Mouse (Mus musculus): ENCODE measurements around the gene Zfp811. TPM values are rescaled to one million over a fixed set of nuclear protein-coding genes. Genes with fewer than 3 reads are reported as not detected.
A peak's percentile ranks its signal among the peaks of the same experiment; 100 is the strongest.

Gene Zfp811
- polyA plus RNA-seq, 1 experiment from 2014 or later: 0.06 TPM

DNA sequence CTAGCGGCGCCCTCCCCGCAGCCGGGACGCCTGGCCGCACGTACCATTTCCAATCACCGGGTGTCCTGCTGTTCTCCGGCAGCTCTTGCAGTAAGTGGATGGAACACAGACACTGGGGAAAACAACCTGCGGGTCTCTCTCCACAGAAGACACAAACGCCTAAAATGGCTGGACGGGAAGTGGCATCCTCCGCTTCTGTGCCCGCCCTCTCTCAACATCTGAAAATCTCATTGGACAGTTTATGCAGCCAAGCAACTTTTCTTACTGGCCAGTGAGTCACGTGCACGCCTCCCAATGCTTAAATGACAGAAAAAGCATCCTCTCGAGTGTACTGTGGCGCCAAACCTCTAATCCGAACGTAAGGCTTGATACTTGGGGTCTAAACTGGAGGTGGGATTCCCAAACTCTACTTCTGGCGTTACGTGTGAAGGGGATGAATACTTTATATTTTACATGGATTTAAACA, 21.6 kb downstream of the Zfp811 start, which contains the start of gene Zfp871:
TSS of gene Zfp871 (minus strand) at position 194 of the 466 bp plus-strand sequence.
- H3K27ac ChIP-seq: peak within 1 kb of the TSS; percentile 47
- peaks cover 14% of the 10 kb centered on the region for H3K36me3 ChIP-seq (ENCODE audit: inconsistent target)
- WGBS (ENCODE audit: missing documents): under 1% methylated on average over 22 of the region's 22 CpGs
- peaks cover 49% of the 10 kb centered on the region for H3K79me2 ChIP-seq (ENCODE audit: inconsistent target)
- peak within 1 kb of the TSS; percentile 64 for H3K4me3 ChIP-seq (ENCODE audit: inconsistent target)

- WGBS (ENCODE audit: missing documents): 2% methylated on average over 15 of the region's 31 CpGs
- H3K4me3 ChIP-seq (ENCODE audit: inconsistent target): peak overlapping the region; percentile 64
- peak overlapping the region; percentile 47 for H3K27ac ChIP-seq
- H3K36me3 ChIP-seq (ENCODE audit: inconsistent target): peaks cover 19% of the 10 kb centered on the region
- H3K79me2 ChIP-seq (ENCODE audit: inconsistent target): peaks cover 55% of the 10 kb centered on the region
Measured at GRCm38 (mm10) chr17:32787436-32788093, 22.2 kb downstream of the Zfp811 start.

DNA sequence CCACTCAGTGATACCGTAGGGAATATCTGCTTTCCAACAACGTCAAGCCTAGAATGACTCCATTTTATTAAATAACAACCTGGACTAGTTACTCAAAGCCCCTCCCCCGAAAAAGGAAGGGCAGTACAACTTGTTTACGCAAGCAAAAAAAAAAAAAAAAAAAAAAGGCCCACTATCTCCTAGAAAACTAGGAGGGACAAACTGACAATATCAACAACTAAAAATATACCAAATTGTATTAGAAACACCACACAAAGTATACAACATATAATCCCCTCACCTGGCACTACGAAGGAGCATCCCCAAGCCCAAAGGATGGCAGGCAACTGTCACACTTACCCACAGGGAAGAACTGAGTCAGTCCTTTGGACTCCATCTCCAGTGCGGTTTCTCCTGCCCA, 22.8 kb downstream of the Zfp811 start:
- 69% methylated on average over 4 of the region's 6 CpGs for WGBS (ENCODE audit: missing documents)
- peaks cover 20% of the 10 kb centered on the region for H3K36me3 ChIP-seq (ENCODE audit: inconsistent target)
- no peak overlapping the region for H3K27ac ChIP-seq
- H3K4me3 ChIP-seq (ENCODE audit: inconsistent target): peak overlapping the region; percentile 64
- peaks cover 61% of the 10 kb centered on the region for H3K79me2 ChIP-seq (ENCODE audit: inconsistent target)

DNA sequence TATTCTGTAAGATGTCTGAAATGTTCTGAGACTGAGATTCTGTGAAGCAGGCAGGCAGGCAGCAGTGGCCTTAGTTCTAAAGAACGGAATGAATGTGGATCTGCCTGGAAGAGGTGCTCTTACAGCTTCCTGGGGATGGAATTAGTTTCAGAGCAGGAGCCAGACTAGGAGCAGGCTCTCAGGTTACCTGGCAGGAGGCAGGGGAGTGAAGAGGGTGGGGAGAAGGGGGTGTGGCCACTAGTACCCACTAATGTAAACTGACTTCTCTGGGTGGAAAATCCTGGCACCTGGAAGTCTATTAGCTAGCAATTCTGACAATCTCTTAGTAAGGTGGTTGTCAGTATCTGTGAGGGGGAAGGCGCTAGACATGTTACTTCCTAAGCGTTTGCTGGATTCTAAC, 24.1 kb downstream of the Zfp811 start:
- no peak overlapping the region for H3K27ac ChIP-seq
- H3K4me3 ChIP-seq (ENCODE audit: inconsistent target): no peak overlapping the region
- peaks cover 20% of the 10 kb centered on the region for H3K36me3 ChIP-seq (ENCODE audit: inconsistent target)
- WGBS (ENCODE audit: missing documents): 100% methylated on average over 3 of the region's 3 CpGs
- H3K79me2 ChIP-seq (ENCODE audit: inconsistent target): peaks cover 74% of the 10 kb centered on the region

GRCm38 (mm10) chr17:32777564-32777963, 32.2 kb downstream of the Zfp811 start:
- Histone ChIP-seq H3K36me3 (ENCODE audit: inconsistent target) (peaks cover 52% of the 10 kb centered on the region), H3K79me2 (ENCODE audit: inconsistent target) (peaks cover 100% of the 10 kb centered on the region), H3K4me3 (ENCODE audit: inconsistent target) (no peak overlapping the region), H3K27ac (no peak overlapping the region)
- 91% methylated on average over 3 of the region's 3 CpGs for WGBS (ENCODE audit: missing documents)

DNA sequence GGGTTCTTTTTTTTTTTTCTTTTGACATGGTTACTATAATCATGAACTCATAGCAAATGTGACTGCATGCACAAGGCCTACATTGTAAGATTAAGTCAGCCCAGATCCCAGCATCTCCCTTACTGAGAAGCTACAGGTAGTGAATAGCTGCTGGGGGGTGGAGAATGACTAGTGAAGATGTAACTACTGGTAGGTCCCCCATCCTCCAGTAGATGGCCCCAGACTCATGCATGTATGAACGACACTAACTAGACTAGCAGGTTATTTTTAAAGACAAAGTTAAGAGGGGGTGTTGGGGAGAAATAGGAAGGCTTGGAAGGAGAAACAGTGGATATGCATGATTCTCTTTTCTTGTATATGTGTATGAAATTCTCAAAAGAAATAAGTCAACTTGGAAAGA, 38.5 kb downstream of the Zfp811 start:
- Histone ChIP-seq H3K4me3 (ENCODE audit: inconsistent target) (no peak overlapping the region), H3K36me3 (ENCODE audit: inconsistent target) (peaks cover 82% of the 10 kb centered on the region), H3K27ac (no peak overlapping the region), H3K79me2 (ENCODE audit: inconsistent target) (peaks cover 90% of the 10 kb centered on the region)
- 30% methylated on average over 1 of the region's 1 CpGs for WGBS (ENCODE audit: missing documents)

DNA sequence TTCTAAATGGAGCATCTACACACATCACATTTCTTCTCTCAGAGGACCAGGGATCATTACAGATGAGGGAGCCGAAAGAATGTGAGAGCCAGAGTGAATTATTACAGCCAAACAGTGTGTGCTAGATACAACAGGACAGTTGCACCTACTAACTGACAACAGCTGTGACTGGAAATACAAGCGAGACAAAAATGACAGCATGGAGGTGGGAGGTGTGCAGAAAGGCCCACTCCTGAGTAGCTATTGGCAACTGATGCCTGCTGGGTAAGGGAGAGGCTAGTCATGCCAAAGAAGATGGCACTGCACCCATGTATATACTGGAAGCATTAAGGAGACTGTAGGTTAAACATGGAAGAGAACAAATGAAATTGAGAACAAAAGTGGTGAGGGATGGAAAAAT, 43.3 kb downstream of the Zfp811 start:
- H3K36me3 ChIP-seq (ENCODE audit: inconsistent target): peaks cover 62% of the 10 kb centered on the region
- H3K79me2 ChIP-seq (ENCODE audit: inconsistent target): peaks cover 42% of the 10 kb centered on the region
- no peak overlapping the region for H3K27ac ChIP-seq
- WGBS (ENCODE audit: missing documents): 93% methylated on average over 2 of the region's 2 CpGs
- H3K4me3 ChIP-seq (ENCODE audit: inconsistent target): no peak overlapping the region

DNA sequence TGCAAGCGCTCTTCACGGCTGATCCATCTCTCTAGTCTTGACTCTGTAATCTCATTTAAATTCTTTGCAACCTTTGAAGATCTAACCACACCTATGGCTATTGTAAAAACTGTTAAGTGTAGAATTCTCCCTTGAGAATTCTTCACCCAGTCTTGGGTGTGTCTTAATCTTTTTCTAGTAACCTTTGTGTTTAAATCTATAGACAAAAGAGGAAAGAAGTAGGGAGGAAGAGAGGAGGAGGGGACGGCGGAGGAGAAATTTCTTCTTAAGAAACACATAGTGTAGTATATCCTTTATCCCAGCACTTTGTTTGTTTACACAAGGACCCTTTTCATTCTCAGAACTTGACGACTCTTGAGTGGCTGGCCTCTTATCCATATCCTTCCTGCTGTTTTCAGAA, 52.4 kb downstream of the Zfp811 start:
- Histone ChIP-seq H3K4me3 (ENCODE audit: inconsistent target) (no peak overlapping the region), H3K27ac (no peak overlapping the region), H3K36me3 (ENCODE audit: inconsistent target) (no peaks in the 10 kb centered on the region), H3K79me2 (ENCODE audit: inconsistent target) (no peaks in the 10 kb centered on the region)
- WGBS (ENCODE audit: missing documents): 53% methylated on average over 5 of the region's 5 CpGs

- Histone ChIP-seq H3K36me3 (ENCODE audit: inconsistent target) (no peaks in the 10 kb centered on the region), H3K4me3 (ENCODE audit: inconsistent target) (no peak overlapping the region), H3K27ac (no peak overlapping the region), H3K79me2 (ENCODE audit: inconsistent target) (no peaks in the 10 kb centered on the region)
- 40% methylated on average over 12 of the region's 12 CpGs for WGBS (ENCODE audit: missing documents)
Measured at GRCm38 (mm10) chr17:32753634-32754033, 56.1 kb downstream of the Zfp811 start.

DNA sequence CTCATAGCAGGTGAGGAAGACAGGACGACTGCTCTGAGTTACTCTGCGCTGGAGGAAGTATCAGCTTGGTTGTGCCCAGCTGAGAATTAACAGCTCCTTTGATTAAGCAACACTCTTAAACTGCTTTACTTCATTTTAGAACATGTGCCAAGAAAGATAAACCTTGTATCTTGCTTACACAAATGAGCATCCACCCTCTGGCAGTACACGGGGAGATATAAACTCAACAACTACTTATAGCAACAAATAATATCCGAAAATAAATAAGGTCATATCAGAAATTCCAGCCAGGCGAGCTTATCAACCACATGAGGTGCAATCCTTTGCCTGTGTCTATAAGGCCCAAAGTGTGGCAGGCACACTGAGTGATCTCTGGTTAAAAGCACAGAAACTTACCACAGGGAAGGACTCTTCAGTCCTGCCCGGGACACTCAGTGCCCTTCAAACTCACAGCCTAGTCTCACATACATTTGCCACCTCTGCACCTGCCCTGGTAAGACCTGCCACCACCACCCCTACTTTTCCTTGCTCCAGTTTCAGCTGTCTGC, 56.8 kb downstream of the Zfp811 start:
- no peak overlapping the region for H3K4me3 ChIP-seq (ENCODE audit: inconsistent target)
- no peak overlapping the region for H3K27ac ChIP-seq
- H3K36me3 ChIP-seq (ENCODE audit: inconsistent target): no peaks in the 10 kb centered on the region
- H3K79me2 ChIP-seq (ENCODE audit: inconsistent target): no peaks in the 10 kb centered on the region
- WGBS (ENCODE audit: missing documents): 75% methylated on average over 6 of the region's 6 CpGs

DNA sequence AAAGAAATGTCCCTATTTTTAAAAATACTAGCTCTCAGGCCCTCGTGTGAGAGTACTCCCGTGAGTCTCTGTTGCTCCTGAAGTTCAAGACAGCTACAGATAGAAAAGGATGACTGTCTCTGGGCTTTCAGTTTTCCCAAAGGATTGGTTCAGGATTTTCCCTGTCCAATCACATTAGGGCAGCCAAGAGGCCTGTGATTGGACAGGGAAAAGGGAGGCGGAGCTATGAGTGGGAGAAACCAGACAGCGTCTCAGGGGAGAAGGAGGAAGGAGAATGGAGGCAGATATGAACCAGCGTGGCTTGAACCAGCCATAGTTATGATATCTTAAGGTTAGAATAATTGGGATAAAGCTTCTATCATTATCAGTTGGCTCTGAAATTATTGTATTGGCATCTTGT, 59.1 kb downstream of the Zfp811 start:
- Histone ChIP-seq H3K4me3 (ENCODE audit: inconsistent target) (no peak overlapping the region), H3K79me2 (ENCODE audit: inconsistent target) (no peaks in the 10 kb centered on the region), H3K27ac (no peak overlapping the region), H3K36me3 (ENCODE audit: inconsistent target) (no peaks in the 10 kb centered on the region)
- WGBS (ENCODE audit: missing documents): 53% methylated on average over 5 of the region's 5 CpGs

Other genes starting within 250 kb of the Zfp811 start
- gene Cyp4f37, start 188.6 kb downstream of the Zfp811 start, polyA plus RNA-seq (2018): not detected in 3 replicates
- gene Cyp4f40, start 151.0 kb downstream of the Zfp811 start, polyA plus RNA-seq (2018): not detected in 3 replicates
- not detected in 3 replicates for gene Cyp4f15, start 124.3 kb downstream of the Zfp811 start, polyA plus RNA-seq (2018)
- gene Zfp871, start 21.6 kb downstream of the Zfp811 start, polyA plus RNA-seq (2018): 7.9 to 14.1 TPM (median 13.0 TPM) in 3 replicates
- 2.2 to 2.8 TPM (median 2.3 TPM) in 3 replicates for gene Zfp799, start 20.3 kb upstream of the Zfp811 start, polyA plus RNA-seq (2018)
- 1.7 to 2.7 TPM (median 1.8 TPM) in 3 replicates for gene Zfp870, start 81.7 kb upstream of the Zfp811 start, polyA plus RNA-seq (2018)
- gene Cyp4f14, start 107.4 kb upstream of the Zfp811 start, polyA plus RNA-seq (2018): not detected in 3 replicates
- 18.9 to 23.1 TPM (median 21.1 TPM) in 3 replicates for gene Cyp4f13, start 137.5 kb upstream of the Zfp811 start, polyA plus RNA-seq (2018)
- gene Zfp472, start 155.9 kb upstream of the Zfp811 start, polyA plus RNA-seq (2018): 5.8 to 7.5 TPM (median 6.6 TPM) in 3 replicates
- 6.6 to 9.1 TPM (median 7.2 TPM) in 3 replicates for gene Zfp952, start 183.2 kb upstream of the Zfp811 start, polyA plus RNA-seq (2018)
- 1.9 to 3.2 TPM (median 3.1 TPM) in 3 replicates for gene Zfp763, start 223.5 kb upstream of the Zfp811 start, polyA plus RNA-seq (2018)